Mouse (Mus musculus): ENCODE measurements around the gene Ccr10. TPM values are rescaled to one million over a fixed set of nuclear protein-coding genes. Genes with fewer than 3 reads are reported as not detected.
A peak's percentile ranks its signal among the peaks of the same experiment; 100 is the strongest.

The Ccr10 gene
- polyA plus RNA-seq, 1 experiment from 2014 or later, result 0.31 TPM

DNA sequence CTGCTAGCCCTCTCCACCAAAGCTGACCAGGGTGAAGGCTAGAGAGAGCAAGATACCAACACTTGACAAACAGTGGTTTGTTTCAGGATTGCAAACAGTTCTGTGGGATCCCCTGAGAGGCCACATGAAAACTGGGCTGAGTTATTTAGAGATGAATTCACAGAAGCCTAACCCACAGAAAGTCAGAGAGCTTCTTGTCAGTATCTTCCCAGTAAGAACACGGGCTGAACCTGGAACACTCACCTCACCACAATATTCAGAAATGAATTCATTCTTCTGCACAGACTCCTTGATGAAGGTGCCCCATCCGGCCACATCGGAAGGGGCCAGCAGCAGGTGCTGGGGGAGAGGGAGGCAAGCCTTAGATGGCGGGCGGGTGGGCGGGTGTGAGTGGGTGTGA lies 19.4 kb upstream of the Ccr10 start:
- H3K27me3 ChIP-seq (replicated peaks), result no peaks in the 10 kb centered on the region
- H3K4me1 ChIP-seq, result peaks cover 12% of the 10 kb centered on the region
- H3K4me2 ChIP-seq, result no peak overlapping the region
- H3K9ac ChIP-seq, result no peak overlapping the region
- peaks cover 27% of the 10 kb centered on the region for H3K36me3 ChIP-seq (replicated peaks)
- H3K9me3 ChIP-seq, result no peaks in the 10 kb centered on the region
- 90% methylated on average over 6 of the region's 6 CpGs for WGBS
- no peak for ATAC-seq (replicated peaks)
- no peak overlapping the region for H3K4me3 ChIP-seq
- no peak overlapping the region for H3K27ac ChIP-seq

DNA sequence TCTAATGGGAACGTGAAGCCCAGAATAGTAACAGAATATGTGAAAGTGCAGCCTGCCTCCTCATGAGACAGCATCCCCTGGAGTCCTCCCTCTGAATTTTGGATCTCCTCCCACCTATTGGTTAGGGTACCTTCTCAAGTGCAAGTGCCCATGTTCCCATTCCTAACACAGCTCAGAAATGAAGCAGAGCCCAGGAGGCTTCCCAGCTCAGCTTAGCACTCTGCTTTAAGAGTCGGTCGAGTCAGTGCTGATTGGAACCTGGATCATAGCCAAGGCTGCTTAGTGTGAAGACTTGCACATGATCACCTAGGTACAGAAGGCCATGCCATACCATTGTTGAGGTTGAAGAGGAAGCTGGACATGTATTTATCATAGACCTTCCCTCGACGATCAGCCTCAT lies 18.9 kb upstream of the Ccr10 start:
- peaks cover 23% of the 10 kb centered on the region for H3K36me3 ChIP-seq (replicated peaks)

DNA sequence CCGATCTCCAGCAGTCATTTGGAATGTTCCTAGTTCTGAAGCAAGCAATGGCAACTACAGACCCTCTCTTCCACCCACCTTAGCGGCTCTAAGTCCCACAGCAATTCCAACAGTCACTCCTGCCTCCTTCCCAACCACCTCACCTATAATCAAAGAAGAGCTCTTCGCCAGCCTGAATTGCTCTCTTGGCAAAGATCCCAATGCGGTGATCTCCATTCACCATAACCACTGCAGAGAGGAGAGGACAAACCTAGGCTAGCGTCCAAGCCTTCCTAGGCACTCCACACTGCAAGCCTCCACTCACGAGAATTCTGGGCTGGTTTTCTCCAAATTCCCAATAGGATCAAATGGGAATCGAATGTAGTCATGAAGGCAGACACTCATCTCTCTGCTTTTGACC lies 17.8 kb upstream of the Ccr10 start:
- Histone ChIP-seq H3K27me3 (replicated peaks) (no peaks in the 10 kb centered on the region), H3K36me3 (replicated peaks) (peaks cover 13% of the 10 kb centered on the region), H3K9ac (no peak overlapping the region), H3K4me1 (peaks cover 17% of the 10 kb centered on the region), H3K4me3 (no peak overlapping the region), H3K4me2 (no peak overlapping the region), H3K27ac (no peak overlapping the region), H3K9me3 (no peaks in the 10 kb centered on the region)
- 82% methylated on average over 7 of the region's 7 CpGs for WGBS
- no peak for ATAC-seq (replicated peaks)

More for the DNA sequence above, 18.9 kb upstream of the Ccr10 start:
- Histone ChIP-seq H3K4me3 (no peak overlapping the region), H3K9me3 (no peaks in the 10 kb centered on the region), H3K27me3 (replicated peaks) (no peaks in the 10 kb centered on the region), H3K4me1 (peaks cover 17% of the 10 kb centered on the region), H3K9ac (no peak overlapping the region), H3K4me2 (no peak overlapping the region), H3K27ac (no peak overlapping the region)
- ATAC-seq (replicated peaks), result no peak
- WGBS, result 80% methylated on average over 5 of the region's 5 CpGs

DNA sequence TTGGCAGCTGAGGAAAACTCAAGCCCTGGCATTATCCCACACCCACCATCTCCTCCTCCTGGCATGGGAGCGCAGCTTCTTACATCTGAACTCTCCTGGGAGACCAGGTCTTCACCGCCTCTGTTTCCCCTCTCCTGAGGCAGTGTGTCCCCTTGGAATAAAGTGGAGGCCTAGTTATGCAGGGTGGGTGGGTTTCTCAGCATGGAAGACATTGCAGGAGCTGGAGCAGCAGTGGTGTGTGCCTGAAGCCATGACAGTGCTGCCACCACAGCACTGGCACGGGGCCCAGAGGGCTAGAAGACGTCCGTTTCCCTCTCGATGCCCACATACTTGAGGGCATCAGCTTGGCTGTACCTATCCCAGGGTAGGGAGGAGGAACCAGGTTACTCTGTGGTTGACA lies 17.4 kb upstream of the Ccr10 start:
- 86% methylated on average over 6 of the region's 6 CpGs for WGBS
- no peaks in the 10 kb centered on the region for H3K27me3 ChIP-seq (replicated peaks)
- H3K4me1 ChIP-seq, result peaks cover 17% of the 10 kb centered on the region
- H3K4me2 ChIP-seq, result no peak overlapping the region
- H3K4me3 ChIP-seq, result no peak overlapping the region
- no peaks in the 10 kb centered on the region for H3K9me3 ChIP-seq
- ATAC-seq (replicated peaks), result no peak
- H3K36me3 ChIP-seq (replicated peaks), result peaks cover 10% of the 10 kb centered on the region; the same call in 1 of the 2 replicates
- no peak overlapping the region for H3K9ac ChIP-seq
- no peak overlapping the region for H3K27ac ChIP-seq

DNA sequence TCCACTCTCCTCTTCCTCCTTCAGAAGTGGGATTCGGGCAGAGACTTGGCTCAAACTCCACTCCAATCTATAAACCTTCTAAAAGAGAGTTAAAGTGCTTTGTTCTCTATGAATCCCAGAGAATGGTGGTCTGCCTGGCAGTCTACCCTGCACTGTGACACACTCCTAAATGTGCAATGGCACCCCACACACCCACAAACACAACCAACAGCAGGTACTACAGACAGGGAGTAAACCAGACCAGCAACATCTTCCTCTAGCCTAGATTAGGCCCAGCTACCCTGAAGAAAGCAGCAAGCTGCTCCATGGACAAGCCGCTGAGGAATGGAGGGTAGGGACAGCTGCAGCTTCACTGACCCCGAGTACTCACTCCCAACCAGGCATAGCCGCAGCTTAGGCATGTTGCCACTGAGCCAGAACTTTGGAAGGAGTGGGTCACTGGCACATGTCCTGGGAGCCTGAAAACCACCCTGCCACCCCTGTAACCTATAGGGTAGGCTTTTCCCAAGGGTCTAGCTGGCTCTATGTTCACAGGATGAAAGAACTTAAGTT lies 16.8 kb upstream of the Ccr10 start:
- H3K4me3 ChIP-seq, result no peak overlapping the region
- WGBS, result 82% methylated on average over 4 of the region's 4 CpGs
- H3K36me3 ChIP-seq (replicated peaks), result peaks cover 10% of the 10 kb centered on the region; the same call in 1 of the 2 replicates
- H3K27me3 ChIP-seq (replicated peaks), result no peaks in the 10 kb centered on the region
- no peak overlapping the region for H3K27ac ChIP-seq
- H3K4me2 ChIP-seq, result no peak overlapping the region
- no peak for ATAC-seq (replicated peaks)
- no peaks in the 10 kb centered on the region for H3K9me3 ChIP-seq
- H3K9ac ChIP-seq, result no peak overlapping the region
- peaks cover 17% of the 10 kb centered on the region for H3K4me1 ChIP-seq

DNA sequence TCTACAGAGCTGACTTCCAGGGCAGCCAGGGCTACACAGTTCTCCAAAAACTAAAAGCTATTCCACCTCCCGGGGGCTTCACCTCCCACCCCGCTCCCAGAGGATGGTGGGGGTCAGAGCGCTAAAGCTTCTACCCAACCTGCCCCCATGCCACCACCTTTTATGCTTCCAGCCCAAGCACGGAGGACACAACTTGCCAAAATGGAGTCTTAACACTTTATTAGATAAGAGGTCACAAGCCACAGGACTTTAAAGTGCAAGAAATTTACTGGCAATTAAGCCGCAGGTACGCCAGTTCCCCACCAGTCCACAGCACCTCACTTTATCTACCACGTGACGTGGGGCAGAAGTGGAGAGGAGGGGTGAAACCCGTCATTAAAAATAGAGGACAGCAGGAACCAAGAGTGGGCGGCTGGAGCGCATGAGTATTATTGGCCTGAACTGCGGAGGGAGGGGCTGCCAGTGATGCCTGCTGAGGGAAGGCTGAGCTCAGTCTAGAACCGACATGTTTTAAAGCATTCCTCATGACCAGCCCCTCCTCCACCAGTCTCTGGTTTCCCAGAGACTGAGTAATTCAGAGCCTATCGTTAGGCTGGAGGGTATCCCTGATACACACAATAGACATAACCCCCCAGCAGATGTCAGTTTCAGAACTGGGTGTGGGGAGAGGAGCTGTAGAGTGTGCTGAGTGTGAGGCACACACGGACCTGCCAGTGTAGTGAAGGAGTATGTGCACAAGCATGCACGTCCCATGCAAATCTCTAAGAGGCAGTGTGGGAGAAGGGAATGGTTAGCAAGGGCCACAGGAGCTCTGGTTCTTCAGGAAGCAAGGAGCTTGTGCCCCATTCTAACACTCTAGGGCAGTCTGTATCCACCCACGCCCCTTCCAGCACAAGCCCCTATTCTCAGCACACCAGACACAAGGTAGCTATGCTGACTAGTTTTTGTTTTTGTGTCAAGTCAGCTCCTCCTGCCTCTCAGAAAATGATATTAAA lies 16.0 kb upstream of the Ccr10 start:
- H3K9ac ChIP-seq, result no peak overlapping the region
- H3K4me1 ChIP-seq, result peaks cover 17% of the 10 kb centered on the region
- 0 out of 2 replicates have a peak, but pooled peaks cover 5% of the 10 kb centered on the region for H3K36me3 ChIP-seq (replicated peaks)
- 49% methylated on average over 17 of the region's 17 CpGs for WGBS
- peak overlapping the region; percentile 54; the same call in 1 of the 2 replicates for H3K27ac ChIP-seq
- H3K4me2 ChIP-seq, result no peak overlapping the region
- no peak overlapping the region for H3K4me3 ChIP-seq
- ATAC-seq (replicated peaks), result no peak
- H3K27me3 ChIP-seq (replicated peaks), result no peaks in the 10 kb centered on the region
- H3K9me3 ChIP-seq, result no peaks in the 10 kb centered on the region

DNA sequence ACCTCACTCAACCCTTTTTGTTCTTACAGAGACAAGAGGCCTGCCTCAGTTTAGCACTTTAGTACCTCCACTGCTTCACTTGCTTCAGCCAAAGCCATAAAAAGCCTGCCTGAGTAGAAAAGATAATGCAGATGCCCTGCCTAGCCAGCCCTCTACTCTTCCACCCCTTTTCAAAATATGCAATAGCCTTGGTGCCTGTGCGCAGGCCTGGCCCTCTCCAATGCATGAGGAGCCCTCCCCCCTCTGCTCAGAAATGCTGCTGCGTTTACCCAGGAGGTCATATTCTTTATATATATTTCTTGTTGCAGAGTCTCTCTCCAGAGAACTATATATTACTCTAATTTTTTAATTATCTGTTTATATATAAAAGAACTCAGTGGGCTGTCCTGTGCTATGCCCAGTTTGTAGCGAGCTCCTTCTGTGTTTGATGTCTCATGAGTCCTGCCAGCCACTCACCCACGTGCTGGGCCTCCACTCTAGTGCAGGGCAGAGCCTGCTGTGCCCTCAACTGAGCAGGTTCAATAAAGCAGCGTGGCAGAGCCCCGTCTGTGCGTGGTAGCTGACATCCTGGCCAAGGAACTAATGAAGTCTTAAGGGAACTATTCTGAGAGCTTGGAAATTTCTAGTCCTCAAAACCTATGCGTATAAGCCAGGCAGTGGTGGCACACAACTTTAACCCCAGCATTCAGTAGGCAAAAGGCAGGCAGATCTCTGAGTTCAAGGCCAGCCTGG lies 15.1 kb upstream of the Ccr10 start:
- ATAC-seq (replicated peaks), result 0 out of 2 replicates have a peak, but pooled peaks have one; percentile 22
- WGBS, result 29% methylated on average over 8 of the region's 8 CpGs
- Histone ChIP-seq H3K36me3 (replicated peaks) (0 out of 2 replicates have a peak, but pooled peaks cover 5% of the 10 kb centered on the region), H3K27ac (peak overlapping the region; percentile 54; the same call in 1 of the 2 replicates), H3K4me3 (no peak overlapping the region), H3K9ac (no peak overlapping the region), H3K4me2 (no peak overlapping the region), H3K27me3 (replicated peaks) (no peaks in the 10 kb centered on the region), H3K4me1 (peaks cover 17% of the 10 kb centered on the region), H3K9me3 (no peaks in the 10 kb centered on the region)

DNA sequence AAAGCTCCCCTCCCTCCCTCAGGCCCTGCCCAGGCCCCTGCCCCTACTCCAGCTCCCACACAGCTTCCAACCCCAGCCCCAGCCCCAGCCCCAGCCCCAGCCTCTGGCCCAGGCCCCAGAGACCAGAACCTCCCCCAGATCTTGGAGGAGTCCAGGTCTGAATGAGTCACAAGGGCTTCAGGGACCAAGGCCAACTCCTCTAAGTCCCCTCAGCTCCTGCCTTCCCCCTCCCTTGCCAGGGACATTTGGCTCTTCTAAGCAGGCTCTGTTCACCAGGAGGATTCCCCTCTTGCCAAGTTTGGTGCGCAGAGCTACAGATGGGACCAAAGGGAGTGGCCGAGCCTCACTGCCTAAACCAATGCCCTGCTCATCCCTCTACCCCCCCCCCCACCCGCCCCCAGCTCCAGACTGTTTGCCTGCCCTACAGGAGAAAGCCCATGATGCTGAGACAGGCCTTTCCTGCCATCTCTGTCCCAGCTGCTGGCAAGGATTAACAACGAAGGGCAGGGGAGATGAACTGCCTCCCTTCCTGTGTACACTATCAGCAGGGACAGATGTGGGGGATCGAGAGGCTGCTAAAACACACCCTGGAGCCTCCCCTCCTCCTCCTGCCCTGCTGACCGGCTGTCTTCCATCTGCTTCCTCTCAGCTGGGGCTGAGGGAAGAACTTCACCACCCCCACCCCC lies 14.4 kb upstream of the Ccr10 start:
- no peaks in the 10 kb centered on the region for H3K9me3 ChIP-seq
- no peak overlapping the region for H3K4me2 ChIP-seq
- H3K9ac ChIP-seq, result no peak overlapping the region
- H3K4me3 ChIP-seq, result no peak overlapping the region
- 0 out of 2 replicates have a peak, but pooled peaks cover 5% of the 10 kb centered on the region for H3K36me3 ChIP-seq (replicated peaks)
- 4% methylated on average over 6 of the region's 6 CpGs for WGBS
- ATAC-seq (replicated peaks), result peak; percentile 67
- peak overlapping the region; percentile 54 for H3K27ac ChIP-seq
- no peaks in the 10 kb centered on the region for H3K27me3 ChIP-seq (replicated peaks)
- peaks cover 17% of the 10 kb centered on the region for H3K4me1 ChIP-seq

DNA sequence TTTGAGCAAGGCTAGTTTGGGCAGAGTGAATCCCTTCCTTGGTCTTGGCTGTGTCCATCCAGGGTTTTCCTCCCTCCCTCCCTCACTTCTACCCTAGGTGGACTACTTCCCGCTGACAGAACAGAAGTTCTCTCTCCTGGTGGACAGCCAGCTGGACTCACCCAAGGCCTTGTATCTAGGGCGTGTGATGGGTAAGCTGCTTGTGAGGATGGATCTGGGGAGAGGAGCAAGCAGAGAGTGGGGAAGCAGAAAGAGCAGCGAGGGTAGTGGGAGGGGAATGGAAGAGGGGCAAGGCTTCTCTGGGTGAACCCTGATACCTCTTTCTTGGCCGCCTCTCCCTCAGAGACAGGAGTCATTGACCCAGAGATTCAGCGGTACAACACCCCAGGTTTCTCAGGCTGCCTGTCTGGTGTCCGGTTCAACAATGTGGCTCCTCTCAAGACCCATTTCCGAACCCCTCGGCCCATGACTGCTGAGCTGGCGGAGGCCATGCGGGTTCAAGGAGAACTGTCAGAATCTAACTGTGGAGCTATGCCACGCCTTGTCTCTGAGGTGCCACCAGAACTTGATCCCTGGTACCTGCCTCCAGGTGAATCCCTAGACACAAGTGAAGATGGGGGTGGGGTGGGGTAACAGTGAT lies 13.0 kb upstream of the Ccr10 start:
- H3K9ac ChIP-seq, result no peak overlapping the region
- 78% methylated on average over 11 of the region's 11 CpGs for WGBS
- no peaks in the 10 kb centered on the region for H3K27me3 ChIP-seq (replicated peaks)
- ATAC-seq (replicated peaks), result no peak
- H3K36me3 ChIP-seq (replicated peaks), result 0 out of 2 replicates have a peak, but pooled peaks cover 2% of the 10 kb centered on the region
- H3K9me3 ChIP-seq, result no peaks in the 10 kb centered on the region
- no peak overlapping the region for H3K4me2 ChIP-seq
- H3K4me1 ChIP-seq, result peaks cover 17% of the 10 kb centered on the region
- no peak overlapping the region for H3K27ac ChIP-seq
- H3K4me3 ChIP-seq, result no peak overlapping the region

DNA sequence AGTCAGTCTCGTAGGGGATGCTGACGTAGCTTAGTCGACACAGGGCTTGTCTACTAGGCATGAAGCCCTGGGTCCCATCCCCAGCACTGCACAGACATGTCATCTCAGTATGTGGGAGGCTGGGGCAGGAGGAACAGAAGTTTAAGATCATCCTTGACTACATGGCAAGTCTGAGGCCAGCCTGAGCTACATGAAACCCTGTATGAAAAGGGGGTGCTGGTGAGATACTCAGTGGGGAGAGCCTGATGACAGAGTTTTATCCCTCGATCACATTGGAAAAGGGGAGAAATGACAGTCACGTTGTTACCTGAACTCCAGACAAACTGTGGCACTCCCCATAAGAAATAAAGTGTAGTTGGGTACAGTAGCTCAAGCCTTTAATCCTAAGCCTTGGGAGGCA lies 12.3 kb upstream of the Ccr10 start:
- Histone ChIP-seq H3K9me3 (no peaks in the 10 kb centered on the region), H3K27ac (no peak overlapping the region), H3K9ac (no peak overlapping the region), H3K4me2 (no peak overlapping the region), H3K36me3 (replicated peaks) (0 out of 2 replicates have a peak, but pooled peaks cover 5% of the 10 kb centered on the region), H3K4me1 (peaks cover 17% of the 10 kb centered on the region), H3K27me3 (replicated peaks) (no peaks in the 10 kb centered on the region), H3K4me3 (no peak overlapping the region)
- ATAC-seq (replicated peaks), result no peak
- 92% methylated on average over 5 of the region's 5 CpGs for WGBS

DNA sequence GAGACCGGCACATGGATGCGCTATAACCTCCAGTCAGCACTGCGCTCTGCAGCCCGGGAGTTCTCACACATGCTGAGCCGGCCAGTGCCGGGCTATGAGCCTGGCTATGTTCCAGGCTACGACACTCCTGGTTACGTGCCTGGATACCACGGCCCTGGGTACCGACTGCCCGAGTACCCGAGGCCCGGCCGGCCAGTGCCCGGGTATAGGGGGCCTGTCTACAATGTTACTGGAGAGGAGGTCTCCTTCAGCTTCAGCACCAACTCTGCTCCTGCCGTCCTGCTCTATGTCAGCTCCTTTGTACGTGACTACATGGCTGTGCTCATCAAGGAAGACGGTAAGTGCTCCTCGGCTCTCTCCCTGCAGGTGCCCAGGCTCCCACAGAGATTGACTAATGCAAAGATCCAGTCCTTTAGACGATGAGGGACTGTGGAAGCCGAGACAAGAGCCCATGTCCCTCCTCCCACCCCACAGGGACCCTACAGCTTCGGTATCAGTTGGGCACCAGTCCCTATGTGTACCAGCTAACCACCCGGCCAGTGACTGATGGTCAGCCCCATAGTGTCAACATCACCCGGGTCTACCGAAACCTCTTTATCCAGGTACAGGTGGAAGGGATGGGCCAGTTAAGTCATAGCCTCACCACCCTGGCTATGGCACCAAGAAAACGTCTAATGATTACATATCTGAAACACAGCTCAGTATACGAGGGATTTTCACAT lies 11.4 kb upstream of the Ccr10 start:
- 84% methylated on average over 27 of the region's 27 CpGs for WGBS
- Histone ChIP-seq H3K9me3 (no peaks in the 10 kb centered on the region), H3K9ac (no peak overlapping the region), H3K4me2 (no peak overlapping the region), H3K36me3 (replicated peaks) (0 out of 2 replicates have a peak, but pooled peaks cover 5% of the 10 kb centered on the region), H3K27me3 (replicated peaks) (no peaks in the 10 kb centered on the region), H3K4me3 (no peak overlapping the region), H3K4me1 (peaks cover 17% of the 10 kb centered on the region), H3K27ac (no peak overlapping the region)
- ATAC-seq (replicated peaks), result no peak
